Mouse (Mus musculus): ENCODE results near the gene Cdc42se2. TPM values are rescaled to one million over a fixed set of nuclear protein-coding genes. Genes with fewer than 3 reads are reported as not detected.

Gene Cdc42se2
- polyA plus RNA-seq, 2 experiments, result 51.7 to 77.7 TPM

GRCm38 (mm10) chr11:54675792-54676489 lies 111.5 kb downstream of the Cdc42se2 start:
- H3K4me1 ChIP-seq (ENCODE audit: control insufficient read depth, insufficient read depth, low read length), result no peaks in the 10 kb centered on the region
- no peak overlapping the region for H3K27ac ChIP-seq (replicated peaks; ENCODE audit: low read depth, low read length)
- H3K4me3 ChIP-seq (replicated peaks; ENCODE audit: low read length), result no peak overlapping the region
- TF ChIP-seq POLR2A (IDR thresholded peaks at IDR 0.05; ENCODE audit: borderline replicate concordance, extremely low read depth, insufficient read depth, insufficient read length), result no peak
- H3K9ac ChIP-seq (ENCODE audit: low read depth, low read length, severe bottlenecking), result no peak overlapping the region
- no peak for ATAC-seq (ENCODE audit: low FRiP score, low read depth)
- H3K36me3 ChIP-seq (ENCODE audit: control insufficient read depth, insufficient read depth, low read length), result peaks cover 29% of the 10 kb centered on the region
- DNase-seq (ENCODE audit: low spot score), result no peak
- 97% methylated on average over 2 of the region's 2 CpGs for WGBS
- H3K4me2 ChIP-seq (replicated peaks; ENCODE audit: low read depth, low read length, severe bottlenecking), result no peak overlapping the region
- no peaks in the 10 kb centered on the region for H3K27me3 ChIP-seq (ENCODE audit: control insufficient read depth, insufficient read depth, low read length)
- no peaks in the 10 kb centered on the region for H3K9me3 ChIP-seq (ENCODE audit: control insufficient read depth, low read length)

- no peak overlapping the region for H3K4me3 ChIP-seq (replicated peaks; ENCODE audit: low read length)
- H3K9me3 ChIP-seq (ENCODE audit: control insufficient read depth, low read length), result no peaks in the 10 kb centered on the region
- no peak overlapping the region for H3K4me2 ChIP-seq (replicated peaks; ENCODE audit: low read depth, low read length, severe bottlenecking)
- H3K36me3 ChIP-seq (ENCODE audit: control insufficient read depth, insufficient read depth, low read length), result peaks cover 14% of the 10 kb centered on the region
- no peak for DNase-seq (ENCODE audit: low spot score)
- H3K27me3 ChIP-seq (ENCODE audit: control insufficient read depth, insufficient read depth, low read length), result no peaks in the 10 kb centered on the region
- no peak for TF ChIP-seq POLR2A (IDR thresholded peaks at IDR 0.05; ENCODE audit: borderline replicate concordance, extremely low read depth, insufficient read depth, insufficient read length)
- no peaks in the 10 kb centered on the region for H3K4me1 ChIP-seq (ENCODE audit: control insufficient read depth, insufficient read depth, low read length)
- no peak overlapping the region for H3K27ac ChIP-seq (replicated peaks; ENCODE audit: low read depth, low read length)
- 74% methylated on average over 8 of the region's 8 CpGs for WGBS
- no peak for ATAC-seq (ENCODE audit: low FRiP score, low read depth)
- no peak overlapping the region for H3K9ac ChIP-seq (ENCODE audit: low read depth, low read length, severe bottlenecking)
Observed at GRCm38 (mm10) chr11:54673575-54674298, 113.7 kb downstream of the Cdc42se2 start.

Other genes with a start within 250 kb of the Cdc42se2 start
- 3.8 and 8.2 TPM in 2 replicates for gene Lyrm7, start 73.2 kb upstream of the Cdc42se2 start, polyA plus RNA-seq (2012; rRNA removed)
- 7.8 and 10.8 TPM in 2 replicates for gene Lyrm7, start 73.2 kb upstream of the Cdc42se2 start, polyA plus RNA-seq (2014; fragmentation: Nextera tagmentation; extraction: Ambion mirVana)
- gene Hint1, start 78.7 kb upstream of the Cdc42se2 start, polyA plus RNA-seq (2012; rRNA removed), result 492 and 618 TPM in 2 replicates
- 557 and 602 TPM in 2 replicates for gene Hint1, start 78.7 kb upstream of the Cdc42se2 start, polyA plus RNA-seq (2014; fragmentation: Nextera tagmentation; extraction: Ambion mirVana)
- gene Gpx3, start 114.8 kb upstream of the Cdc42se2 start, polyA plus RNA-seq (2012; rRNA removed), result 14.5 and 18.2 TPM in 2 replicates
- gene Gpx3, start 114.8 kb upstream of the Cdc42se2 start, polyA plus RNA-seq (2014; fragmentation: Nextera tagmentation; extraction: Ambion mirVana), result 32.7 and 37.3 TPM in 2 replicates
- gene Tnip1, start 175.2 kb upstream of the Cdc42se2 start, polyA plus RNA-seq (2012; rRNA removed), result 21.6 and 24.8 TPM in 2 replicates
- gene Tnip1, start 175.2 kb upstream of the Cdc42se2 start, polyA plus RNA-seq (2014; fragmentation: Nextera tagmentation; extraction: Ambion mirVana), result 20.0 and 20.6 TPM in 2 replicates
- gene Anxa6, start 245.8 kb upstream of the Cdc42se2 start, polyA plus RNA-seq (2012; rRNA removed), result 272 and 281 TPM in 2 replicates
- gene Anxa6, start 245.8 kb upstream of the Cdc42se2 start, polyA plus RNA-seq (2014; fragmentation: Nextera tagmentation; extraction: Ambion mirVana), result 390 and 395 TPM in 2 replicates